Mouse (Mus musculus): Measurements from ENCODE around the gene Msantd3. TPM values are rescaled to one million over a fixed set of nuclear protein-coding genes. Genes with fewer than 3 reads are reported as not detected.

Msantd3 gene
- polyA plus RNA-seq, 1 experiment: 0.29 TPM

DNA sequence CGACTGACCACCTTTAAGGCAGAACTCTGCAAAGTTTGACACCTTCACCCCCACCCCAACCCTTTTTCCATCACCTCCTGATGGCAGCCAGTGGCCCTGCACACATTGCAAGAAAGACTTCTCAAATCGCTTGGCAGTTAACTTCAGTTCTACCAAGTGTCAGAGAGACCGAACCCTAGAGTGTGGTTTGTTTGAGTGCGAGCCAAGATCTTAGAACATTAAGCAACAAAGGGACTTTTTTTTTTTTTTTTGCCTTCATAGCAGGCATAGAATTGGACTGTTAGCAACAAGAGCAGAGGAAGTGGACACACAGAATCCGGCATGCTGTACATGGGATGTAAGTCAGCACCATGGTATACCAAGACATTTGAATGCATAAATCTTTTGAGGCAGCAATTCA is 9.9 kb downstream of the Msantd3 start:
- TF ChIP-seq FLI1 (IDR thresholded peaks at IDR 0.05; ENCODE audit: low read length) (no peak), GATA1 (IDR thresholded peaks at IDR 0.05; ENCODE audit: borderline replicate concordance, low read length) (no peak)
- Histone ChIP-seq H3K36me3 (replicated peaks; ENCODE audit: low read length) (no peaks in the 10 kb centered on the region), H3K4me1 (peaks cover 6% of the 10 kb centered on the region; the same call in 1 of the 2 replicates)

DNA sequence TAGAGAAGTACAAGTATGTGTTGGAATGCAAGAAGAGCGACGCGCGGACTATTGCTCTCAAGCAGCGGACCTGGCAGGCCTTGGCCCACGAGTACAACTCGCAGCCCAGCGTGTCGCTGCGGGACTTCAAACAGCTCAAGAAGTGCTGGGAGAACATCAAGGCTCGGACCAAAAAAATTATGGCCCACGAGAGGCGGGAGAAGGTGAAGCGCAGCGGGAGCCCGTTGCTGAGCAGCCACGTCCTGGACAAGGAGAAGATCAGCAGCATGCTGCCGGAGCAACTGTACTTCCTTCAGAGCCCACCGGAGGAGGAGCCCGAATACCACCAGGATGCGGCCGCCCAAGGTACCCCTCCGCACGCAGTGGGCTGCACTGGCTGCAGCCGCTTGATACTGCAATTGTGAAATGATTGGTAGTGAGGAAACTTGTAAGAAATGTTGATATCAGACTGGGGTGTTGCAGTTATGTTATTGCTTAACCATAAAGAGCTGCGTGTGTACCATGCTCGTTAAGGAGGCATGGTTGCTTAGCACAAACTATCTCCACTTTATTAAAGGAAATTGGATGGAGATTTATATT is 12.8 kb downstream of the Msantd3 start:
- TF ChIP-seq GATA1 (IDR thresholded peaks at IDR 0.05; ENCODE audit: borderline replicate concordance, low read length): no peak
- TF ChIP-seq FLI1 (IDR thresholded peaks at IDR 0.05; ENCODE audit: low read length): no peak
- H3K4me3 ChIP-seq (replicated peaks): no peak overlapping the region
- H3K9me3 ChIP-seq: no peaks in the 10 kb centered on the region
- peaks cover 2% of the 10 kb centered on the region for H3K27me3 ChIP-seq (replicated peaks)
- no peaks in the 10 kb centered on the region for H3K36me3 ChIP-seq (replicated peaks; ENCODE audit: low read length)
- H3K4me1 ChIP-seq: peaks cover 6% of the 10 kb centered on the region; the same call in 1 of the 2 replicates

More for the DNA sequence above, 9.9 kb downstream of the Msantd3 start:
- no peaks in the 10 kb centered on the region for H3K9me3 ChIP-seq
- H3K4me3 ChIP-seq (replicated peaks): no peak overlapping the region
- peaks cover 11% of the 10 kb centered on the region for H3K27me3 ChIP-seq (replicated peaks)

DNA sequence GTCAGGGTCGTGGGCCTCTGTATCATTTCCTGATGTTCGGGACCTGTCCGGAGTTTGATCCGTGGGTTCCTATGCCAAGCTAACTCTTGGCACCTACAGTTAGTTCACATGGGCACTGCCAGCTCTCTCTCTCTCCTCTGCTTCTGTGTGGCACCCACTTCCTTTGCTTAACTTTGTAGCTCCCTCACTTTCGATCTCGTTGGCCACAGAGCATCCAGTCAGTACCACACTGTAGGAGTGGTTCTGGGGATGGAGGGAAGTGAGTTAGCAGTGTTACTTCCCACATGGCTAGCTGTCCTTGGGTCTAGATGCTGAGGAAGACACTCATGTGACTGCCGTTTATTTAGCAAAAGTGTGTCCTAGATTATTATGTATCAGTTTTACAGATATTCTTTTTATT is 14.4 kb downstream of the Msantd3 start:
- Histone ChIP-seq H3K27me3 (replicated peaks) (no peaks in the 10 kb centered on the region), H3K4me1 (peaks cover 6% of the 10 kb centered on the region; the same call in 1 of the 2 replicates), H3K36me3 (replicated peaks; ENCODE audit: low read length) (no peaks in the 10 kb centered on the region), H3K4me3 (replicated peaks) (no peak overlapping the region), H3K9me3 (no peaks in the 10 kb centered on the region)
- TF ChIP-seq GATA1 (IDR thresholded peaks at IDR 0.05; ENCODE audit: borderline replicate concordance, low read length) (no peak), FLI1 (IDR thresholded peaks at IDR 0.05; ENCODE audit: low read length) (no peak)

DNA sequence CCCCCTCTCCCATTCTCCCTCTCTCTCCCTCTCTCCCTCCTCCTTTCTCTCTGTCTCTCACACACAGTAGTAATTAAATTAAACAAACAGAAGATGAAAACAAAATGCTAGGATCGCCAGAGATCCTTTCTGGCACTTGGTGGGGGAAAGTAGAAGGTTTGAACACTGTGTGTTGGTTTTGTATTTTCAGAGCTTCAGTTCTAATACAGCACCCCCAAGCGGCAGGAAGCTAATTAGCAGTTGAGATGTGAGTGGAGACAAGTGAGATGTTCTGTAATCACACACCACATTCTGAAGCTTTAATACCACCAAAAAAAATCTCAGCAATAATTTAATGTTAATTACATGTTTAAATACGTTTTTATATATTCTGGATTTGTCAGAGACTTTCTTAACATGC is 16.0 kb downstream of the Msantd3 start:
- H3K27me3 ChIP-seq (replicated peaks): no peaks in the 10 kb centered on the region
- no peak overlapping the region for H3K4me3 ChIP-seq (replicated peaks)
- TF ChIP-seq FLI1 (IDR thresholded peaks at IDR 0.05; ENCODE audit: low read length) (no peak), GATA1 (IDR thresholded peaks at IDR 0.05; ENCODE audit: borderline replicate concordance, low read length) (no peak)
- H3K4me1 ChIP-seq: peaks cover 6% of the 10 kb centered on the region; the same call in 1 of the 2 replicates
- H3K9me3 ChIP-seq: no peaks in the 10 kb centered on the region
- no peaks in the 10 kb centered on the region for H3K36me3 ChIP-seq (replicated peaks; ENCODE audit: low read length)

DNA sequence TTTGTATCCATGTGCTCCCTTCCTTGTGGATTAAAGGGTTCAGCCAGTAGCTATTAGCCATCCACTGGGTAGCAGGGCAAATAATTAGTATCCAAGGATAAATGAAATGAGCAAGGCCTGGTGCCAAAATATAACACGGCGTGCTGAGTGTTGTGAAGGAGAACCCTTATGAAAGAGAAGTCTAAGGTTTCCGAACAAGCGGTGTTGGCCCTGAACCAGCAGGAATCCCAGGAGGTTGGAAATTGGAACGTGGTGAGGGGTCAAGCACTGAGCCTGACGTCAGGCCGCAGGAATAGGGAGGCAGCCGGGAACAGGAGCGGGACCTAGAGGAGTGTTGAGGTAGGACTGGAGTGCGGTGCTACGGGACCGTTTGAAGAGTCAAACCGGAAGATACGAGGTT is 19.9 kb downstream of the Msantd3 start:
- TF ChIP-seq GATA1 (IDR thresholded peaks at IDR 0.05; ENCODE audit: borderline replicate concordance, low read length) (no peak), FLI1 (IDR thresholded peaks at IDR 0.05; ENCODE audit: low read length) (no peak)
- H3K4me3 ChIP-seq (replicated peaks): no peak overlapping the region
- H3K27me3 ChIP-seq (replicated peaks): no peaks in the 10 kb centered on the region
- H3K4me1 ChIP-seq: no peaks in the 10 kb centered on the region
- H3K9me3 ChIP-seq: no peaks in the 10 kb centered on the region
- no peaks in the 10 kb centered on the region for H3K36me3 ChIP-seq (replicated peaks; ENCODE audit: low read length)

DNA sequence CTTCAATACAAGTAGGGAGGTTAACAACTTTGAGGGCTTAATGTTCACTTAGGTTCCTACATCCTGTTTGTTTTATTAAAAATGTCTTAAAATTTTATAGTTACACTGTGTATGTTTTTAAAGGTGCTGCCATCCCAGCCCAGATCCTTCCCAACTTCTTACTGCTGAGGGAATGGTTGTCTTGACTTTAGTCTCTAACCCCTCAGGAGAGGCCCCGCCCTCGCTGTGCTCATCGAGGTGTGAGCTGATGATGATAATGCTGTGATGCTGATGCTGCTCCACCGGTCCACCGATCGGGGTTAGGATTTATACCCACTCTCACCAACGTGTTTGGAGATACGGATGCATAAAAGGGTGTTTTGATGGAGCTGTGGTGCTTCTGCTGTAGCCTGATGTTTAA is 22.1 kb downstream of the Msantd3 start:
- H3K27me3 ChIP-seq (replicated peaks): no peaks in the 10 kb centered on the region
- H3K9me3 ChIP-seq: no peaks in the 10 kb centered on the region
- H3K4me1 ChIP-seq: no peaks in the 10 kb centered on the region
- no peak for TF ChIP-seq GATA1 (IDR thresholded peaks at IDR 0.05; ENCODE audit: borderline replicate concordance, low read length)
- TF ChIP-seq FLI1 (IDR thresholded peaks at IDR 0.05; ENCODE audit: low read length): no peak
- no peaks in the 10 kb centered on the region for H3K36me3 ChIP-seq (replicated peaks; ENCODE audit: low read length)
- no peak overlapping the region for H3K4me3 ChIP-seq (replicated peaks)

DNA sequence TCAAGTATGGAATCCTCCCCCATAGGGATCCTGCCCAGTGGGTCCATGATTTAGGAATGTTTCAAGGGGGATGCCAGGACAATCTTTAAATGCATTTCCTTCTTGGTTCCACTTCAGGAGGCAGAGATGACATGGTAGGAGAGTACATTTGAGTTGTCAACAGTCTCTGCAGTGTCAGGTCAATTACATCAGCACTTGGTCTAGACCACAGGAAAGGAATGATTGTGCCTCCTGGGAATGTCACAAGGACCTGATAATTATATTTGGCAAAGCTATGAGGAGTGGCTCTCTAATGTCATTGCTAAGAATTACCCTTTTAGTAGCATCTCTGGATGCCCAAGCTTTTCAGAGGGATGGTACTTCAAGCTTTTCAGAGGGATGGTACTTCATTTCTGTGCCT is 25.2 kb downstream of the Msantd3 start:
- no peaks in the 10 kb centered on the region for H3K27me3 ChIP-seq (replicated peaks)
- H3K4me3 ChIP-seq (replicated peaks): no peak overlapping the region
- no peaks in the 10 kb centered on the region for H3K4me1 ChIP-seq
- TF ChIP-seq FLI1 (IDR thresholded peaks at IDR 0.05; ENCODE audit: low read length) (no peak), GATA1 (IDR thresholded peaks at IDR 0.05; ENCODE audit: borderline replicate concordance, low read length) (no peak)
- no peaks in the 10 kb centered on the region for H3K36me3 ChIP-seq (replicated peaks; ENCODE audit: low read length)
- H3K9me3 ChIP-seq: no peaks in the 10 kb centered on the region

DNA sequence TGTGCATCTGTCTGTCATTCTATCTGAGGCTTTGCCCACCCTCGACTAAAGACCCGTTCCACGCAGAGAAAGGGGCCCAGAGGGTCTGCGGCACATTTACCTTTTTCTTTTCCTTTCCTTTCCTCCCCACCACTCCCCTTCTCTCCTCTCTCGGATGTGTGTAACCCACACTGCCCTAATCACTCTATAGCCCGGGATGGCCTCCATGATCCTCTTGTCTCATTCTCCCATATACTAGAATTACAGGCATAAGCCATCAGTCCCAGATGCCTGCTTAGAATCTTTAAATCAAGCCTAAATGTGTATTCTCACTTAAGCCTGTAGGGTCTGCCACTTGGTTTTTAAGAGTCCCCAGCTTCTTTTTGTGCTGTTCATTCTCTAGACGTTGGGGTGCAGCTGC is 36.6 kb downstream of the Msantd3 start:
- H3K4me3 ChIP-seq (replicated peaks): no peak overlapping the region
- H3K27me3 ChIP-seq (replicated peaks): peaks cover 10% of the 10 kb centered on the region
- no peaks in the 10 kb centered on the region for H3K9me3 ChIP-seq
- TF ChIP-seq FLI1 (IDR thresholded peaks at IDR 0.05; ENCODE audit: low read length) (no peak), GATA1 (IDR thresholded peaks at IDR 0.05; ENCODE audit: borderline replicate concordance, low read length) (no peak)
- no peaks in the 10 kb centered on the region for H3K36me3 ChIP-seq (replicated peaks; ENCODE audit: low read length)
- H3K4me1 ChIP-seq: no peaks in the 10 kb centered on the region

DNA sequence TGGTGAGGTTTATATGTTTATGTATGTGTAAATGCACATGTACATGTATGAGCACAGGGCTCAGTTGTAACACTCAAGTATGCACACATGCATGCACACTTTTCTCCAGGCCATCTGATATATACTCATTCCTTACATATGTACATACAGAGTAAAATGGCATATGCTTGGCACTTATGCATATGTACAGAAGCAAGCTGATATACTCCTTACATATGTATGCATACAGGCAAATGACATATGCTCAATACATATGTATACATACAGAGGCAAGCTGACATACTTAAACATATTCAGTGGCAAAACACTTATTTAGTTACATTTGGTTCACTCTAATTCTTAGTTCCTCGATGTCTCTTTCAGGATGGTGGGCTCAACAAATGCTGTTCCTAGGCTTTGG is 38.1 kb downstream of the Msantd3 start:
- Histone ChIP-seq H3K27me3 (replicated peaks) (peaks cover 11% of the 10 kb centered on the region), H3K4me1 (no peaks in the 10 kb centered on the region), H3K36me3 (replicated peaks; ENCODE audit: low read length) (no peaks in the 10 kb centered on the region), H3K4me3 (replicated peaks) (no peak overlapping the region), H3K9me3 (no peaks in the 10 kb centered on the region)
- TF ChIP-seq GATA1 (IDR thresholded peaks at IDR 0.05; ENCODE audit: borderline replicate concordance, low read length) (no peak), FLI1 (IDR thresholded peaks at IDR 0.05; ENCODE audit: low read length) (no peak)

DNA sequence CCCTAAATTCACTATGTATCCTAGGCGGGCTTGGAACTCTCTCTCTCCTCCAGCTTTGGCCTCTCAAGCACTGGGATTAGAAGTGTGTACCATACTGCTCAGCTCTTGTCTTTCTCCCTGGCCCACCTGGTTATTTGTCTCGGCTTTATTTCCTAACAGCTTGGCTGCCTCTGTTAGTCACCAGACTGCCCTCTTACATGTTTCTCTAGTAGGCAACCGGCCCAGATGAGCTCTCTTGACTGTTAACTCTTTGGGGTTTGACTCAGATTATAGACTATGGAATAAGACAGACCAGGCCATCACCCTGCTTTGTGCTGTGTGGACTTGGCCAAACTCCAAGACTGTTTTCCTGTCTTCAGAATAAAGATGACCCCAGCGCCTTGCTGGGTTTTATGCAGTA is 38.7 kb downstream of the Msantd3 start:
- Histone ChIP-seq H3K9me3 (no peaks in the 10 kb centered on the region), H3K27me3 (replicated peaks) (peaks cover 16% of the 10 kb centered on the region), H3K4me1 (no peaks in the 10 kb centered on the region), H3K36me3 (replicated peaks; ENCODE audit: low read length) (no peaks in the 10 kb centered on the region), H3K4me3 (replicated peaks) (no peak overlapping the region)
- TF ChIP-seq FLI1 (IDR thresholded peaks at IDR 0.05; ENCODE audit: low read length): no peak
- no peak for TF ChIP-seq GATA1 (IDR thresholded peaks at IDR 0.05; ENCODE audit: borderline replicate concordance, low read length)
